Mouse (Mus musculus) spleen, embryonic (tissue): ENCODE measurements around the gene Trrap.

Experiments
- CTCF ChIA-PET: fragments of 350-600 bp; sonication (Branson Sonifier 250); formaldehyde crosslinking; loops from one replicate; lab custom pipeline; 2022; lab: Charles Lee

The Trrap gene

GRCm38 (mm10) chr5:144870782-144871181, 103.2 kb downstream of the Trrap start:
- CTCF ChIA-PET, result interaction anchor here (1.2 kb wide), 1 partner anchor 11 kb away, joined by 3 read pairs; no protein-coding TSS in a partner anchor

DNA sequence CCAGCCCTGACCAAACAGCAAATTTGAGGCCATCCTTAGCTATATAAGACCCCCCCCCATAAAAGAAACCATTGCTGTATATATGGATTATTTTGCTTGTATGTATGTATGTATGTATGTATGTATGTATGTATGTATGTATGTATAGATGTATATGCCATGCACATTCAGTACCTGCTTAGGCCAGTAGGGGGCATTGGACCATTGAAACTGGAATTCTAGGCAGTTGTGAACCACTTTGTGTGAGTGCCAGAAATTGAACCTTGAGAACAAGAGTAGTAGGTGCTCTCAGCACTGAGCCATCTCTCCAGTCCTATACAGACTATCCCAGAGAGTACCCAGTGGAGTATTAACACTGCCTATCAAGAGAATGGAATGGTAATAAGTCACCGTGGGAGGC, 104.2 kb downstream of the Trrap start:
- CTCF ChIA-PET, result interaction anchor here (1.2 kb wide), 1 partner anchor 10 kb away, joined by 3 read pairs; no protein-coding TSS in a partner anchor

- CTCF ChIA-PET, result no interaction called here
Observed at GRCm38 (mm10) chr5:144872326-144872725, 104.8 kb downstream of the Trrap start.

GRCm38 (mm10) chr5:144872867-144873266, 105.3 kb downstream of the Trrap start:
- CTCF ChIA-PET, result no interaction called here

DNA sequence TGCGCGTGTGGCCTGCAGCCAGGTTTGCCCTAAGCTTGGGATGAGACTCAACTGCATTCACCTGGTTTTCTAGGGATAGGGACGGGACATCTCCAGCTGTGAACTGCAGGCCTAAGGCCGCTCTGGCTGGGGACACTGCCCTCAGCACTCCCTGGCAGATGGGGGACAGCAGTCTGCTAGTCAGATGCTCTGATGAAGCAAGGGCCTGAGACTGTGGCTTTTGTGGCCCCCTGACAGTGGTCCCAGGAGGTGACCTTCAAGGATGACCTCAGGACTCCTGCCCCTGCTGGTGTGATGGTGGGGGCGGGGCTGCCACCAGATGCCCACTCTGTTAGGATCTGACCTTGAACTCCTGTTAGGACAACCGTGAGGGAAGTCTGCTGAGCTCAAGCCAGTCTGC, 107.7 kb downstream of the Trrap start:
- CTCF ChIA-PET, result no interaction called here

GRCm38 (mm10) chr5:144875892-144876291, 108.4 kb downstream of the Trrap start:
- CTCF ChIA-PET, result interaction anchor here (0.6 kb wide), 1 partner anchor 714 kb away, joined by 5 read pairs; no protein-coding TSS in a partner anchor

DNA sequence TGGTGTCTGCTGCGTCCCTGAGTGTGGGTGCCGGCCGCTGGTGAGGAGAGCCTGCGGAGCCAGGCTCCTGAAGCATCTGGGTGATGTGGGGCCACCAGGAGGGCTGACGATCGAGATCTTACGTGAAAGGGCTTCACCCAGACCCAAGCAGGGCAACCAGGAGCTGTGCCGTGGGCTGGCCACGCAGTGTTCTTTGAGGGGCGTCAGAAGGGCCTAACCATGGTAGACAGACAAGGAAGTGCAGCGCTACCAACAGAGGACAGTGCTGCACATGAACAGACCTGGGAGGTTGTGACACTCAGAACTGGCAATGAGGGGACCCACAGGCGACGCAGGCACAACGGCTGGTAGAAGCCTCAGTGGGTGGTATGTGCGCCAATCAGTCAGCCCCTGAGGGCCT, 109.5 kb downstream of the Trrap start:
- CTCF ChIA-PET, result no interaction called here

DNA sequence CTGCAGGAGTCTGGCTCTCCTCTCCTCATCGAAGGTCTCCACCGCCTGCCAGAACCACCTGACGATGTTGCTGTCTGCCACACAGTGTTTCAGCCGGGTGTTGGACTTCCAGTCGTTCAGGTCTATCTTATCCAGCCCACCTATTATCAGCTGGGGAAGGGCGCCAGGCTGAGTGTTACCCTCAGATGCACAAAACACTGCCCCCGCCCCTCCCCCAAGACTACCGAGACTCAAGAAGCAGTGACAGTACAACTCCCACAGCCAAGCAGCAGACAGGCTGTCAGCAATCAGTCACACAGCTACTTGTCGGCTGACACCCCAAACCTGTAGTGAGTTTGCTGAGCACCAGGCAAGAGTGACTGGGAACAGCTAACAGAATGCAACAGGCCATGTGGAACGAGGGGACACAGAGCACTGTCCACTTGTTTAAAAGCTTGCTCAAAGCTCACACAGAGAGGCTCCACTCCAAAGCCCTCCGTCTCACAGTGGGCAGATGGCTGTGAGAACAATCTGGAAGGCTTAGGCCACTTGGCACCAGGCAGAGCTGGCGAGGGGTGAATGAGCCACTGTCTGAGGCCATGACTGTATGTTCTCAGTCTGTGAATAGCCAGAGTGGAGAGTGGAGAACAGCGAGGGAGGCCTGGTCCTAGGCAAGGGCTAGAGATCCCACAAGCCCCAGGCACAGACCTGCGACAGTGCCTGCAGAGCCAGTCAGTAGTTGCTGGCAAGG, 114.3 kb downstream of the Trrap start:
- CTCF ChIA-PET, result interaction anchor here (0.8 kb wide), 1 partner anchor 11 kb away, joined by 3 read pairs; no protein-coding TSS in a partner anchor

DNA sequence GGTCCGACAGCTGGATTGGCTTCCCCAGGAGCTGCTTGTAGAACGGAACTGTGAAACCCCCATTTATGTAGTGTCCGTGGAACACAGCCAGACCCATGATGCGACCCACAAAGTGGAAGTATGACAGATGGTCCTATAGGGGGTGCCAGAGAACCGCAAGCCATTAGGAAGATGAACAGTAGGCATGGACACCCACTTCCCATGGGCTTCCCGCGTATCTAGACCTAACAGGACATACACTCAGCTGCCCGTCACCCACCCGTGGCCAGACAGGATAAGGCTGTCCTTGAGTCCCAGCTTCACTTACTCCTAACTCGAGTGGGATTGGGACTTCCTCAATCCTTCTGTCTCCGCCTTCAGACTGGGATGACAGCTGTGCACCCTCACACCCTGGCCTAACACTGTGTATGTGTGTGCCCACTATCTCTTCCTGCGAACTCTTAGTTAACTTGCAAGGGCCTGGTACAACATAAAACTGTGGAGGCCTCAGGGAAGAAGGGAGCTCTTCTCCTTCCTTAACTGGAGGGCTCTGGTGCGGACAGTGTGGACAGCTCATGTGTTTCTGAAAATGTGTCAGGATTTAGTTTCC, 117.2 kb downstream of the Trrap start:
- CTCF ChIA-PET, result no interaction called here

DNA sequence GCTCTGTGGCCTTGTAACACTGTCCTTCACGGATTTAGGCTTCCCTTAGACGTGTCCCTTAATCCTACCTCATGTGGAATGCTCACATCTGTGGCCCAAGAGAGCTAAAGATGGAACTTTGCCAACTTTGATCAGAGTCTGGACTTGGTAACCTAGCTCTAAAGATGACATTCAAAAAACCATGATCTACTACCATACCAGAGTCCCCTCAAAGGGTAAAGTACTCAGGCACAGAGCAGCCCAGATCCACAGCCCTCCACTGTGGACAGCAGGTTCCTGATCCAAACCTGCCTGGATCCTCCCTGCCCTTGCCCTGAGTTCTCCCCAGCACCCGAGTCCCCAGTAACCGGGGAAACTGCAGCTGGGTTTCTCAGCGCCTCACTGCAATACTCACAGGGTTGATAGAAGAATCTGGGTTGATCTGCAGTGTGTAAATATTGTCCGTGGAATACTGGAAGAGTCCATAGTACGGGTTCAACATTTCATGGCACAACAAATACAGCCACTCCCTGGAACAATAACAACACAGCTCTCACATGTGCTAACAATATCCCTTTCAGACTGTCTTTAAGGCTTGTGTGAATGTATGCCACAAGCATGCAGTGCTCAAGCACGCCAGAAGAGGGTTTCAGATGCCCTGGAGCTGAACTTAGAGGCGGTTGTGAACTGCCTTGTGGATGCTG, 118.6 kb downstream of the Trrap start:
- CTCF ChIA-PET, result no interaction called here

DNA sequence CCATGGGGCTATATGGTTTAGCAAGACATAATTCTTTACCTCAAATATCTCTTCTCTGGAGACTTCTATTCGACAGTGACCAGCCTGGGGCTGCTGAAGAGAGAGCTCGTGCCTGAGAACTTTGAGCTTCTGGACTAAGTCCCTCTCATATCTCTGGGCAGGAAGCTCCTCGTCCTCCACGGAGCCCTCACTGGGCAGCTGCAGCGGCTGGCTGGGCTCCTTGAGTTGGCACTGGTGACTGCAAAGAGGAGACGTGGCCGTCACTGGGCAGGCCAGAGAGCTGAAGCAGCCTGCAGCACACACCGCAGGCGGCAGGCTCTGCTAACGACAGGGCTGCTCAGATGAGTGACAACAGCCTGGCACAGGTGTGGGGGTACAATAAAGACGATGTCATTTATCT, 123.7 kb downstream of the Trrap start:
- CTCF ChIA-PET, result no interaction called here

- CTCF ChIA-PET, result no interaction called here
Observed at GRCm38 (mm10) chr5:144897881-144898280, 130.3 kb downstream of the Trrap start.

DNA sequence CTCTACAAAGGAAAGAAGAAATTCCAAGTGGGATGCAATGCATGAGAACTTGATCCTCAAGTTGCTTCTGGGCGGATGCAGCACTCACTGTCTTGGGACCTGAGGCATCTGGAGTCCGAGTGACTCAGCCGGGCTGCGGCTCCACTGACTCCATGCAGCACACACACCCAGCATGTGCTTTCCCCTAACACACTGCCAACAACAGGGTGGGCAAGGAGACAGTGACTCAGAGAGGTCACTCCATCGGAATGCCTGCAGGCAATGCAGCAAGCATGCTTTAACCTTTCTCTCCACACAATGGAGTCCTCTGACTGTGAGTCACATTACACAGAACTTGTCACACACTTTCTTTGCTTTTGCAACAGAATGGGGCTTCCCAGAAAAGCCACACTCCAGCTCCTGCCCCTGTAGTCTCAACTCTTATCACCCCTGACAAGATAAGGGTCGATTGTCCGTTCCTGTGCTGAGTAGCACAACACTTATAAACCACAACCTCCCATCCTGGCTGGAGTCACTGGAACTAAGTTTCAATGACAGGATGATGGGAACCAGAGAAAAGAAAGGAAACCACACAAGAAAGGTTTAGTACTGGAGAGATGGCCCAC, 131.0 kb downstream of the Trrap start:
- CTCF ChIA-PET, result no interaction called here

GRCm38 (mm10) chr5:144901035-144901434, 133.5 kb downstream of the Trrap start:
- CTCF ChIA-PET, result no interaction called here

- CTCF ChIA-PET, result no interaction called here
Observed at GRCm38 (mm10) chr5:144901791-144902190, 134.3 kb downstream of the Trrap start.

DNA sequence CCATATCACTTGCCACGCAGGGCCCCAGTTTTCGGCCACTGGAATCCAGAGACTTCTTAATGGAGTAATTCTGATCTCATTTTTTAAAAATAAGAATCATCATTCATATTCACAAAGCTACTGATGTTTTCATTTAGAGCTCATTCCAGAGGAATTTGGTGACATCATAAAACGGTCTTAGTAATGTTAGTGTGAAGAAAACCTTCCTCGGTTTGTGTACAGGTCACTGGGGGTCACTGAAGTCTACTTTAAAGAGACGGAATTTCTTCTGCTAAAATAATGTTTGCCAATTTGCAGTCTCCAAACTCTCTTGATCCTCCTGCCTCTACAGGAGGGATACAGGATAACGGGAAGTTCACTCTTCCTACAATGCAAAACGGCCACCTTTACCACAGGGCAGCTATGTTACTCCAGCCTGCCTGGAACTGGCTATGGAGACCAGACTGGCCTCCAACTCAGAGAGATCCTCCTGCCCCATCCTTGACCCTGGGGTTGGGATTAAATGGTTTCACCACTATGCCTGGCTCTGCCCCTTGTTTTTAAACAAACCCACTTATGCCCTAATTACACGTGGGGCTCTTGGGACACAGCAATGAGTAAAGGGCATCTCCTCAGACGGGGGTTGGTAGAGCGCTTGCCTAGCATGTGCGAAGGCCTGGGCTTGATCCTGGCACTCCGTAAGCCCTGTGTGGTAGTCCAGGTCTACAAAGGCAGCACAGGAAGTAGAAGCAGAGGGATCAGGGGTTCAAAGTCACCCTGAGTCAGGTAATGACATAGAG, 137.0 kb downstream of the Trrap start:
- CTCF ChIA-PET, result no interaction called here

DNA sequence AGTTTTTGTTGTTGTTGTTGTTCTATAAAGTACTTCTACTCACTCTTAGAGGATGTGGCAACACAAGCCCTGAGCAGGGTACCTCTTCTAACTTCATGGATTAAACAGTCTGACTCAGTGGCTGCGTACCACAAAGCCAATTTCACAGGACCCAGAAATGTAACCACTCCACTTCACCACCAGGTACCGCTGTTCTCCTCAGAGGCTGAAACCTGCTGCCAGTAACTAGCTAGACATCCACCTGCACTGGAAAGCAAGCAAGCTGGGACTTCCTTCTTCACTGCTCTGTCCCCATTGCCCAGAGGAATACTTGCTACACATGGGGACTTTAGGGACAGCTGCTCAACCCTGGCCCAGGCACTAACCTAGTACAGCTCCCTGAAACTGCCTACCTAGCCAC, 140.1 kb downstream of the Trrap start:
- CTCF ChIA-PET, result no interaction called here
